Mouse (Mus musculus): ENCODE results near the gene Hcrtr1.

- no peak for TF ChIP-seq CTCF (IDR thresholded peaks at IDR 0.05; ENCODE audit: low read depth, low read length)
- no peak for TF ChIP-seq POLR2A (IDR thresholded peaks at IDR 0.05; ENCODE audit: insufficient read depth, low read length)
Observed at GRCm38 (mm10) chr4:130176156-130176720, 37.1 kb upstream of the Hcrtr1 start.

Measured in ES-Bruce4 (cell line).